9 mouse cellular contexts compared by ENCODE assay signal in genomic region chr10:40053257-40053895, GRCm38 (mm10). TPM values are rescaled to one million over a fixed set of nuclear protein-coding genes. Genes with fewer than 3 reads are reported as not detected.
A peak's percentile ranks its signal among the peaks of the same experiment; 100 is the strongest.
DNase-seq lines count a peak whose midpoint lies in the region; ATAC-seq and TF ChIP-seq lines count a peak whose summit lies in the region.
"Had no signal": no experiment of that assay in that cellular context is flagged by ENCODE, and none has a peak within 500 bp of the region (broad histone marks: within the 10 kb centered on the region; RNA-seq: fewer than 3 reads in every experiment).

No protein-coding gene starts in this region.

- in situ Hi-C loops in Patski (cut with MboI; ENCODE audit: low pct_unique_long_range_greater_than_20kb), result loop anchor here (10.0 kb wide), 2 partner anchors 91 to 471 kb away; partner anchors contain the start of gene Slc16a10

- TF ChIP-seq CTCF in gastrocnemius, adult 2 months (IDR thresholded peaks at IDR 0.05), result peak; percentile 74
- TF ChIP-seq CTCF in Patski (IDR thresholded peaks at IDR 0.05), result peak; percentile 69

- peak; percentile 39 for DNase-seq in gastrocnemius, adult 2 months
- DNase-seq in gastrocnemius, postnatal 14 days, result no peak
- DNase-seq in A20 (ENCODE audit: low read depth, low spot score), result peak; percentile 53
- DNase-seq in Patski (ENCODE audit: low read depth, low spot score), result no peak
- peak; percentile 74 for DNase-seq in induced T-regulatory cell, adult 2 months (ENCODE audit: low read depth)
- DNase-seq in urinary bladder, postnatal 14 days (ENCODE audit: low spot score), result no peak
- DNase-seq in ovary, postnatal 10 days (ENCODE audit: low spot score), result no peak

- intact Hi-C loops in gastrocnemius, adult 2 months (cut with DNase I), result loop anchor here (1.0 kb wide), 1 partner anchor 159 kb away; no protein-coding TSS in a partner anchor
- intact Hi-C loops in gastrocnemius, postnatal 14 days (cut with DNase I; ENCODE audit: low total_unique reads), result loop anchor here (2.0 kb wide), 1 partner anchor 159 kb away; no protein-coding TSS in a partner anchor

- H3K27me3 ChIP-seq in Patski, result no peaks in the 10 kb centered on the region
- H3K27me3 ChIP-seq: neural tube, embryonic 12.5 days had no signal

- no peak for ATAC-seq in Patski
- ATAC-seq in megakaryocyte-erythroid progenitor cell, adult 5-6 weeks (replicated peaks; ENCODE audit: low FRiP score, low TSS enrichment, poor library complexity, severe bottlenecking), result peak; percentile 55

- CTCF ChIA-PET in Patski (lab: Charles Lee), result interaction anchor here (0.7 to 14.6 kb wide), 12 partner anchors 10 to 161 kb away, joined by 3 to 138 read pairs (median 3); partner anchors contain the start of gene Mfsd4b1

- H3K4me3 ChIP-seq in gastrocnemius, adult 2 months, result no peak overlapping the region
- H3K4me3 ChIP-seq: neural tube, embryonic 12.5 days had no signal

- POLR2A ChIA-PET in Patski (lab: Charles Lee), result no interaction called here

- H3K27ac ChIP-seq in gastrocnemius, adult 2 months, result peak overlapping the region; percentile 55; the same call in 1 of the 2 replicates
- H3K27ac ChIP-seq: neural tube, embryonic 12.5 days had no signal

RNA-seq across cellular contexts. Expression of gene Mfsd4b1, which starts 28.3 kb away (rescaled TPM):
- 1 to 10 TPM; 2.6 to 3.5 TPM for total RNA-seq in gastrocnemius, adult 2 months (2021)
- total RNA-seq in gastrocnemius, postnatal 14 days (2021), result under 1 TPM; 0.39 to 0.60 TPM
- polyA plus RNA-seq in Patski (2021), result 2.2 TPM
- total RNA-seq in megakaryocyte-erythroid progenitor cell, adult 5-6 weeks (2014; fragmentation: Nextera tagmentation), result not detected in 2 replicates
- total RNA-seq in megakaryocyte-erythroid progenitor cell, adult 5-6 weeks (2017), result not detected in 2 replicates
- polyA plus RNA-seq: neural tube, embryonic 12.5 days had no signal

Comparison
In these comparisons a context has a peak if more than half of its experiments do, and no peak if none do; other contexts are left out.
1. DNase-seq: peak in gastrocnemius, adult 2 months (single experiment), A20 (single experiment) and induced T-regulatory cell, adult 2 months (single experiment); none in gastrocnemius, postnatal 14 days (single experiment), Patski (single experiment), urinary bladder, postnatal 14 days (single experiment) and ovary, postnatal 10 days (single experiment).